Mouse (Mus musculus): ENCODE measurements around the gene Otud6a. TPM values are rescaled to one million over a fixed set of nuclear protein-coding genes. Genes with fewer than 3 reads are reported as not detected.

The Otud6a gene
- polyA plus RNA-seq, 1 experiment from 2014 or later, result not detected

- H3K9ac ChIP-seq, result no peak overlapping the region
- no peak overlapping the region for H3K4me3 ChIP-seq (replicated peaks; ENCODE audit: low read length)
- no peak overlapping the region for H3K4me2 ChIP-seq (replicated peaks)
- 86% methylated on average over 7 of the region's 7 CpGs for WGBS
- no peaks in the 10 kb centered on the region for H3K4me1 ChIP-seq (replicated peaks; ENCODE audit: control insufficient read depth, insufficient read depth, low read length)
- ATAC-seq (ENCODE audit: low FRiP score) (no peak), DNase-seq (ENCODE audit: low spot score) (no peak)
- H3K36me3 ChIP-seq (replicated peaks; ENCODE audit: control insufficient read depth, insufficient read depth), result no peaks in the 10 kb centered on the region
- H3K27ac ChIP-seq, result no peak overlapping the region
- no peaks in the 10 kb centered on the region for H3K9me3 ChIP-seq (ENCODE audit: control insufficient read depth, low read length)
- no peaks in the 10 kb centered on the region for H3K27me3 ChIP-seq (ENCODE audit: control insufficient read depth, insufficient read depth, low read length)
Measured at GRCm38 (mm10) chrX:100443532-100443931, 14.7 kb downstream of the Otud6a start.

DNA sequence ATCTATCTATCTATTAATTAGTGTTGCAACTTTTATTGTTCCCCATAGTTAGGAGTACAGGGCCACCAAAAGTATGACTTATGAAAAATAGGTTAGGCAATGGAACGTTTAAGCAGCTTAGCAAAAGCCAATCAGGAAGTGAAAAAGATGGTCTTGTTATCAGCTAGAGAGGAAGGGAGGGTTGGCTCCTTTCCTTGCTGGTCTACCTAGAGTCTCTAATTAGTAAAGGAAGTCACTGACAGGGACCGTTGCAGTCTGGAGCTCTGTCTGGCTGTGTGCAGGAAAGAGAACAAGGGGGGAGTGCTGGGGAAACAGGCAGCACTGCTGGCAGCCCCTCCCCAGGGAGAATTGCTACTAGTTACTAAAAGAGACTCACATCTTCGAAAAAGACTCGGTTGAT lies 39.2 kb downstream of the Otud6a start:
- Histone ChIP-seq H3K4me2 (replicated peaks) (no peak overlapping the region), H3K4me3 (replicated peaks; ENCODE audit: low read length) (no peak overlapping the region), H3K9me3 (ENCODE audit: control insufficient read depth, low read length) (no peaks in the 10 kb centered on the region), H3K9ac (no peak overlapping the region), H3K36me3 (replicated peaks; ENCODE audit: control insufficient read depth, insufficient read depth) (no peaks in the 10 kb centered on the region), H3K4me1 (replicated peaks; ENCODE audit: control insufficient read depth, insufficient read depth, low read length) (no peaks in the 10 kb centered on the region), H3K27me3 (ENCODE audit: control insufficient read depth, insufficient read depth, low read length) (no peaks in the 10 kb centered on the region), H3K27ac (no peak overlapping the region)
- ATAC-seq (ENCODE audit: low FRiP score) (no peak), DNase-seq (ENCODE audit: low spot score) (no peak)
- WGBS, result 72% methylated on average over 4 of the region's 4 CpGs

GRCm38 (mm10) chrX:100470126-100470525 lies 41.3 kb downstream of the Otud6a start:
- no peaks in the 10 kb centered on the region for H3K36me3 ChIP-seq (replicated peaks; ENCODE audit: control insufficient read depth, insufficient read depth)
- ATAC-seq (ENCODE audit: low FRiP score) (no peak), DNase-seq (ENCODE audit: low spot score) (no peak)
- H3K4me3 ChIP-seq (replicated peaks; ENCODE audit: low read length), result no peak overlapping the region
- H3K4me1 ChIP-seq (replicated peaks; ENCODE audit: control insufficient read depth, insufficient read depth, low read length), result no peaks in the 10 kb centered on the region
- no peaks in the 10 kb centered on the region for H3K9me3 ChIP-seq (ENCODE audit: control insufficient read depth, low read length)
- WGBS, result 81% methylated on average over 3 of the region's 3 CpGs
- no peak overlapping the region for H3K27ac ChIP-seq
- H3K4me2 ChIP-seq (replicated peaks), result no peak overlapping the region
- no peaks in the 10 kb centered on the region; the same call in 1 of the 2 replicates for H3K27me3 ChIP-seq (ENCODE audit: control insufficient read depth, insufficient read depth, low read length)
- no peak overlapping the region for H3K9ac ChIP-seq

GRCm38 (mm10) chrX:100471491-100471890 lies 42.7 kb downstream of the Otud6a start:
- H3K9me3 ChIP-seq (ENCODE audit: control insufficient read depth, low read length), result no peaks in the 10 kb centered on the region
- no peak overlapping the region for H3K4me2 ChIP-seq (replicated peaks)
- H3K4me3 ChIP-seq (replicated peaks; ENCODE audit: low read length), result no peak overlapping the region
- ATAC-seq (ENCODE audit: low FRiP score) (no peak), DNase-seq (ENCODE audit: low spot score) (no peak)
- H3K4me1 ChIP-seq (replicated peaks; ENCODE audit: control insufficient read depth, insufficient read depth, low read length), result no peaks in the 10 kb centered on the region
- H3K27me3 ChIP-seq (ENCODE audit: control insufficient read depth, insufficient read depth, low read length), result peaks cover 4% of the 10 kb centered on the region
- no peak overlapping the region for H3K9ac ChIP-seq
- H3K36me3 ChIP-seq (replicated peaks; ENCODE audit: control insufficient read depth, insufficient read depth), result no peaks in the 10 kb centered on the region
- H3K27ac ChIP-seq, result no peak overlapping the region
- 90% methylated on average over 3 of the region's 3 CpGs for WGBS

DNA sequence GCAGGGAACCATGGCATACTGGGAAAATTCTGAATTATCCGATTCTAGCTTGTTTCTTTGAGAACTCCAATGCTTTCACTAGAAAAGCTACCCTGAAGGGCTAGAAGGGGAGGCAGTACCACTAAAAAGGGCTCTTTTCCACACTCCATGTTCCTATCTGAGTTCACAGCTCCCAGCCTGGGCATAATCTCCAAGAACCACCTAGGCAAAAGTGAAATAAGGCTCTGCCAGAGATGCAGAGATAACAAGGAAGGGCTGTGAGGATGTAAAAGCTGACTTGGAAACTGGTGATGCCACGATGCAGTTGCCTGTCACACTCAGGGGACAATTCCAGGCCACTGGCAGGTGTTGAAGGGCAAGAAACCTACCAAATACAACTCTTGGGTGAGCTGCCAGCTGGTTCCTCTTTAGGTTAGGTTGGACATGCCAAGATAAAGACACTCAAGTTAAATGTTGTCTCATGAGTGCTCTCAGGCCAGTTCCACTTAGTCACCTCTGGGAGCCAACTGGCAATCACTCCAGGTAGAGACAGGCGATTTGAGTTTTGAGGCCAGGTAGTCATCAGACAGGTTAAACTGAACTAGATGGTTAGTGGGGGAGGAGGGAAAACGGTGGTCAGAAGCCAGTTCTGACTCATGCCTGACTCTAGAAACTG lies 46.9 kb downstream of the Otud6a start:
- H3K27me3 ChIP-seq (ENCODE audit: control insufficient read depth, insufficient read depth, low read length), result peaks cover 16% of the 10 kb centered on the region
- H3K4me3 ChIP-seq (replicated peaks; ENCODE audit: low read length), result no peak overlapping the region
- H3K4me2 ChIP-seq (replicated peaks), result no peak overlapping the region
- H3K9ac ChIP-seq, result no peak overlapping the region
- H3K4me1 ChIP-seq (replicated peaks; ENCODE audit: control insufficient read depth, insufficient read depth, low read length), result no peaks in the 10 kb centered on the region
- no peaks in the 10 kb centered on the region for H3K9me3 ChIP-seq (ENCODE audit: control insufficient read depth, low read length)
- ATAC-seq (ENCODE audit: low FRiP score) (no peak), DNase-seq (ENCODE audit: low spot score) (no peak)
- no peaks in the 10 kb centered on the region for H3K36me3 ChIP-seq (replicated peaks; ENCODE audit: control insufficient read depth, insufficient read depth)
- WGBS, result 81% methylated on average over 4 of the region's 4 CpGs
- no peak overlapping the region for H3K27ac ChIP-seq

MicroRNAs within 50 kb of the gene (microRNA counts, 519-probe panel; counts per million panel counts)
- microRNA mmu-miR-676, result 3,324 counts per million, percentile 17 among the panel's probes with 10 or more counts

Small RNA genes within 50 kb of the gene (microRNA-seq; reads per million reads assigned to microRNA genes)
- gene Mir676, result 733 reads per million, percentile 75 among the genes with 10 or more reads in this experiment

Other genes starting within 250 kb of the Otud6a start
- 0.39 TPM in 1 of 2 replicates, not detected in the other for gene Awat2, start 13.7 kb downstream of the Otud6a start, polyA plus RNA-seq (2014; fragmentation: Nextera tagmentation; extraction: Ambion mirVana)
- gene Igbp1, start 65.3 kb downstream of the Otud6a start, polyA plus RNA-seq (2014; fragmentation: Nextera tagmentation; extraction: Ambion mirVana), result 27.2 and 30.5 TPM in 2 replicates
- gene Dgat2l6, start 95.8 kb downstream of the Otud6a start, polyA plus RNA-seq (2014; fragmentation: Nextera tagmentation; extraction: Ambion mirVana), result not detected in 2 replicates
- not detected in 2 replicates for gene Awat1, start 143.2 kb downstream of the Otud6a start, polyA plus RNA-seq (2014; fragmentation: Nextera tagmentation; extraction: Ambion mirVana)
- not detected in 2 replicates for gene P2ry4, start 165.9 kb downstream of the Otud6a start, polyA plus RNA-seq (2014; fragmentation: Nextera tagmentation; extraction: Ambion mirVana)
- gene Arr3, start 176.5 kb downstream of the Otud6a start, polyA plus RNA-seq (2014; fragmentation: Nextera tagmentation; extraction: Ambion mirVana), result not detected in 2 replicates
- gene Kif4, start 196.7 kb downstream of the Otud6a start, polyA plus RNA-seq (2014; fragmentation: Nextera tagmentation; extraction: Ambion mirVana), result 4.8 and 6.0 TPM in 2 replicates
- gene Pdzd11, start 197.6 kb downstream of the Otud6a start, polyA plus RNA-seq (2014; fragmentation: Nextera tagmentation; extraction: Ambion mirVana), result 90.9 and 102 TPM in 2 replicates

All from hindbrain, embryonic 14.5 days (tissue).